Mouse (Mus musculus): Measurements from ENCODE around the gene Ercc6l2. TPM values are rescaled to one million over a fixed set of nuclear protein-coding genes. Genes with fewer than 3 reads are reported as not detected.

Gene Ercc6l2
- polyA plus RNA-seq, 1 experiment from 2014 or later: 23.7 TPM

DNA sequence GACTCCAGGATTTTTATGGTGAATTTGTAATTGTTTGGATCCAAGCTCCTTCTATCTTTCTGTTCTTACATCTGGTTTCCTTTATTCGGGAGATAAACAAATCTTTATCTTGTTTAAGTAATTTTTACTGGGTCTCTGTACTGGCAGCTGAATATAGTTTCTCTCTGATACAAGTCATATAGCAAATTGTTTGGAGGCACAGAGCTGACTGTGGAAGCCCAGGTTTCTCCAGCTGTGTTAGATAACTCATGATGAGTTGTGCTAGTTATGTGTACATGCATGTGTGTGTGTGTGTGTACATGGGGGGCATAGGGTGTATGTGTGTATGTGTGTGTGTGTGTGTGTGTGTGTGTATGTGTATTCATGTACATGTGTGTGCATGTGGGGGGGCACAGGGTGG is 125.2 kb downstream of the Ercc6l2 start:
- Histone ChIP-seq H3K27me3 (ENCODE audit: control insufficient read depth, insufficient read depth, low read length) (0 out of 2 replicates have a peak, but pooled peaks cover 2% of the 10 kb centered on the region), H3K4me1 (replicated peaks; ENCODE audit: control insufficient read depth, insufficient read depth, low read length) (peaks cover 3% of the 10 kb centered on the region; the same call in 1 of the 2 replicates), H3K9ac (ENCODE audit: low read depth, low read length) (no peak overlapping the region), H3K36me3 (ENCODE audit: control insufficient read depth, insufficient read depth, low read length) (no peaks in the 10 kb centered on the region), H3K4me2 (replicated peaks; ENCODE audit: low read depth, low read length) (no peak overlapping the region), H3K4me3 (ENCODE audit: low read depth, low read length) (no peak overlapping the region), H3K27ac (ENCODE audit: low read depth, low read length) (no peak overlapping the region), H3K9me3 (ENCODE audit: control insufficient read depth, low read length) (no peaks in the 10 kb centered on the region)
- DNase-seq (ENCODE audit: low spot score) (no peak), ATAC-seq (ENCODE audit: low FRiP score) (no peak)
- WGBS: 83% methylated on average over 1 of the region's 1 CpGs

DNA sequence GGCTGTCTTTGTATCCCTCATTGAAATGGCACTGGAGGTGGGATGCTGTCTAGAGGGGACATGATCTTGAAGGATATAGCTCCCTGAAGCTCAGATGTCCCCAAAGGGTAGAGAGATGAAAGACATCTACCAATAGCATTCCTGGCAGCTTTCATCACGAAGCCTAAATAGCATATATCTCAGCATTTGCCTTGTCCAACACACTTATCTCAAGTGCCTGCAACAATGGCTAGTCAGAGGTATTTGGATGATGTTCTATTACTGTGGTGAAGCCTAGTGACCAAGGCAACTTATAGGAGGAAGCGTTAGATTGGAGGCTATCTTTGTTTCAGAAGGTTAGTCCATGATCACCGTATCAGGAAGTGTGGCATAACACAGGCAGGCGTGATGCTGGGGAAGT is 126.1 kb downstream of the Ercc6l2 start:
- H3K27me3 ChIP-seq (ENCODE audit: control insufficient read depth, insufficient read depth, low read length): 0 out of 2 replicates have a peak, but pooled peaks cover 2% of the 10 kb centered on the region
- H3K4me3 ChIP-seq (ENCODE audit: low read depth, low read length): no peak overlapping the region
- H3K4me2 ChIP-seq (replicated peaks; ENCODE audit: low read depth, low read length): no peak overlapping the region
- no peak overlapping the region for H3K27ac ChIP-seq (ENCODE audit: low read depth, low read length)
- DNase-seq (ENCODE audit: low spot score) (no peak), ATAC-seq (ENCODE audit: low FRiP score) (no peak)
- H3K36me3 ChIP-seq (ENCODE audit: control insufficient read depth, insufficient read depth, low read length): no peaks in the 10 kb centered on the region
- 93% methylated on average over 4 of the region's 4 CpGs for WGBS
- H3K4me1 ChIP-seq (replicated peaks; ENCODE audit: control insufficient read depth, insufficient read depth, low read length): peaks cover 3% of the 10 kb centered on the region; the same call in 1 of the 2 replicates
- no peak overlapping the region for H3K9ac ChIP-seq (ENCODE audit: low read depth, low read length)
- H3K9me3 ChIP-seq (ENCODE audit: control insufficient read depth, low read length): no peaks in the 10 kb centered on the region

DNA sequence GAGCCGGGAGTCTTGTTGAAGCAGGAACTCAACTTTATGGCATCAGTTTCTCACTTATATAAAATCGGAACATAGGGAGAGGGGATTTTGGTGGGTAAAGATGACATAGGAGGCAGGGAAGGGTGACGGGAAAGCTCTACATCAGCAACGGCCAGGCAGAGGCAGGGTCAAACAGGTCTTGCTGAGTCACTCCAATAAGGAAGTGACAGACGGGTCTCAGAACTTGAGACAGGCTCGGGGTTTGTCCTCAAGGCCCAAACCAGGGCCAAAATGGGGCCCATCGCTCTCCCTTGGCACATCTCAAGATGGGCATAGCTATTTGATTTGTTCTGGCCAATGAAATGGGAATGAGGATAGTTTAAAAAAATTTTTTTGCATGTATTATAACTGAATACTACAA is 128.6 kb downstream of the Ercc6l2 start:
- Histone ChIP-seq H3K9ac (ENCODE audit: low read depth, low read length) (no peak overlapping the region), H3K36me3 (ENCODE audit: control insufficient read depth, insufficient read depth, low read length) (no peaks in the 10 kb centered on the region), H3K4me1 (replicated peaks; ENCODE audit: control insufficient read depth, insufficient read depth, low read length) (peaks cover 3% of the 10 kb centered on the region; the same call in 1 of the 2 replicates), H3K4me2 (replicated peaks; ENCODE audit: low read depth, low read length) (no peak overlapping the region), H3K27ac (ENCODE audit: low read depth, low read length) (no peak overlapping the region), H3K9me3 (ENCODE audit: control insufficient read depth, low read length) (no peaks in the 10 kb centered on the region), H3K27me3 (ENCODE audit: control insufficient read depth, insufficient read depth, low read length) (peaks cover 2% of the 10 kb centered on the region; the same call in 1 of the 2 replicates), H3K4me3 (ENCODE audit: low read depth, low read length) (no peak overlapping the region)
- DNase-seq (ENCODE audit: low spot score) (no peak), ATAC-seq (ENCODE audit: low FRiP score) (no peak)
- WGBS: 83% methylated on average over 7 of the region's 7 CpGs

DNA sequence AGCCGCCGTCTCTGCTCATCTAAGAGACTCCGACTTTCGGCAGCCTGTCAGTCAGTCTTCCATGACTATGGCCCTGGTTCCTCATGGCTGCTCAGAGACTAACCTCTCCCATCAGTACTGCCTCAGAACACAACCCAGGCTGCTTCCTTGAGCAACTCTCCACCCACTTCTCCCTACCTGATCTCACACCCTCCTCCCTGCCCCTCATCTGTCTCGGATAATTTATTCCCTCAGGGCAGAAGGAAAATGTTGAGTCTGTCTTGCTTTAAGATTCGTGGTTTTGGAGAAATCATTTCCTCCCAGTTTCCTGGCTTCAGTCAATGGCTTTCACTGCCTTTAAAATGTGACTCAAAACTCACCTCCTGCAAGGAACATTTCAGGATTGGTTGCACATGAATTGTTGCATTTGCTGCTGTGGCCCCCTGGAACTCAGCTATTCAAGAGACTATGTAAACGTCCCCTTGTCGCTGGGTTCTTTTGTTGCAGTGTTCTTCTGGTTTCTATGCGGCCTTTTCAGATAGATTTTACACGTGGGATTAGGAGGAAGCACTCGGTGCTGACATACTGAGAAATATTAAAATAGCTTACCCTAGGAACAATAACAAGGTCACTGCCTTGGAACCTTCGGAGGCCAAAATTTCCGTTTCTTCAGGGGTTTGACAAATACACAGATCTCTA is 129.4 kb downstream of the Ercc6l2 start:
- Histone ChIP-seq H3K4me2 (replicated peaks; ENCODE audit: low read depth, low read length) (no peak overlapping the region), H3K27me3 (ENCODE audit: control insufficient read depth, insufficient read depth, low read length) (peaks cover 2% of the 10 kb centered on the region; the same call in 1 of the 2 replicates), H3K4me3 (ENCODE audit: low read depth, low read length) (no peak overlapping the region), H3K36me3 (ENCODE audit: control insufficient read depth, insufficient read depth, low read length) (no peaks in the 10 kb centered on the region), H3K9me3 (ENCODE audit: control insufficient read depth, low read length) (no peaks in the 10 kb centered on the region), H3K9ac (ENCODE audit: low read depth, low read length) (no peak overlapping the region), H3K27ac (ENCODE audit: low read depth, low read length) (no peak overlapping the region), H3K4me1 (replicated peaks; ENCODE audit: control insufficient read depth, insufficient read depth, low read length) (peaks cover 3% of the 10 kb centered on the region; the same call in 1 of the 2 replicates)
- 29% methylated on average over 13 of the region's 13 CpGs for WGBS
- DNase-seq (ENCODE audit: low spot score) (peak; percentile 35), ATAC-seq (ENCODE audit: low FRiP score) (peak; percentile 53; the same call in 1 of the 2 replicates)

Other genes starting within 250 kb of the Ercc6l2 start
- gene Ptch1, start 241.6 kb upstream of the Ercc6l2 start, polyA plus RNA-seq (2014; fragmentation: Nextera tagmentation; extraction: Ambion mirVana): 19.5 and 28.4 TPM in 2 replicates